Mouse (Mus musculus) thymus, adult 2 months (tissue): ENCODE results near the gene Olfr520.

ENCODE experiments used
- CTCF ChIP-seq: fragments of 200-500 bp; IDR thresholded peaks from 2 replicates; pipeline ENCODE4 v1.5.1; 2012; ENCODE audit warnings: mild to moderate bottlenecking, control low read depth, low read length, moderate library complexity, borderline replicate concordance; ENCODE audit not compliant: control insufficient read depth, poor library complexity, insufficient read depth; ENCODE audit errors: extremely low read depth
- POLR2A ChIP-seq: fragments of 200-500 bp; IDR thresholded peaks from 2 replicates; pipeline ENCODE4 v1.6.1; 2012; ENCODE audit warnings: mild to moderate bottlenecking, low read length, control low read depth, moderate library complexity; ENCODE audit not compliant: control insufficient read depth, poor library complexity, insufficient read depth; ENCODE audit errors: extremely low read depth

GRCm38 (mm10) chr7:99711166-99711565 lies 18.9 kb upstream of the Olfr520 start, which contains the start of gene Slco2b1:
- TF ChIP-seq CTCF (no peak), POLR2A (no peak)
